Mouse (Mus musculus): ENCODE data around the gene Rhbdf1. TPM values are rescaled to one million over a fixed set of nuclear protein-coding genes. Genes with fewer than 3 reads are reported as not detected.

Gene Rhbdf1
- polyA plus RNA-seq, 1 experiment from 2014 or later = 23.1 TPM

DNA sequence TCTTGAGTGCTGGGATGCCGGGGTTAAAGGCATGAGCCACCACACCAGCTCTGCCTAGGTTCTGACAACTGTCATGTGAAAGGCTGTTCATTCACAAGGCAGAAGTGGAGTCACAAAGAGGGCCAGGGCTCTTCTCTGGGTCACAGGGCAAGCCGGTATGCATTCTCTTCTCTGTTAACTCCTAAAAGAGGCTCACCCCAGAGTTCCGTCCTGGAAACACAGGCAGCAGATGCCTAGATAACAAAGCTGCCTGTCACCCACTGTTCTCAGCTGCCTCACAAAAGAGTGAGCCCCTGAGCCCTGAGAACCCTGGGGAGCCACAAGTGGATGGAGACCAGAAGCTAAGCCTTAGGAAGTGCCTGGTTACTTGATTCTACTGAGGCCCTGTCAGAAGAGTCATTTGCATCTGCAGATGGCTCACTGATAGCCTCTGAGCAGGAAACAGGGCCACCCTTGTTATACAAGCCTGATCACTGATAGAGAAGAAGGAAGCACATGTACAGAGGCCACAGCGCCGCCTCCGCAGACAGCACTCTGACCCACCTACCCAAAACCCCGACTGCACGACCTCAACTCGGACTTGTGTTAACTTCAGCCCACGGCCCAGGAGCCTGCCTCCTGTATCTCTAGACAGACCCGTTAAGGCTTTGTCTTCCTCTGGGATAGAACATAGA is 26.1 kb downstream of the Rhbdf1 start:
- ATAC-seq (ENCODE audit: insufficient number of reproducible peaks, low FRiP score, low TSS enrichment, low read depth) (no peak), DNase-seq (ENCODE audit: low spot score) (no peak)
- 42% methylated on average over 11 of the region's 11 CpGs for WGBS
- H3K4me3 ChIP-seq (ENCODE audit: low read depth, low read length) = no peak overlapping the region
- H3K4me2 ChIP-seq (ENCODE audit: low read depth, severe bottlenecking) = no peak overlapping the region
- no peak overlapping the region for H3K9ac ChIP-seq (ENCODE audit: low read length)
- H3K4me1 ChIP-seq (ENCODE audit: control insufficient read depth, insufficient read depth, low read length) = no peaks in the 10 kb centered on the region
- no peaks in the 10 kb centered on the region for H3K36me3 ChIP-seq (ENCODE audit: control insufficient read depth, insufficient read depth, low read length)
- no peak overlapping the region for H3K27ac ChIP-seq (replicated peaks; ENCODE audit: low read depth, low read length)
- H3K9me3 ChIP-seq (ENCODE audit: control insufficient read depth, low read length) = no peaks in the 10 kb centered on the region
- no peaks in the 10 kb centered on the region for H3K27me3 ChIP-seq (ENCODE audit: control insufficient read depth, insufficient read depth, low read length)

DNA sequence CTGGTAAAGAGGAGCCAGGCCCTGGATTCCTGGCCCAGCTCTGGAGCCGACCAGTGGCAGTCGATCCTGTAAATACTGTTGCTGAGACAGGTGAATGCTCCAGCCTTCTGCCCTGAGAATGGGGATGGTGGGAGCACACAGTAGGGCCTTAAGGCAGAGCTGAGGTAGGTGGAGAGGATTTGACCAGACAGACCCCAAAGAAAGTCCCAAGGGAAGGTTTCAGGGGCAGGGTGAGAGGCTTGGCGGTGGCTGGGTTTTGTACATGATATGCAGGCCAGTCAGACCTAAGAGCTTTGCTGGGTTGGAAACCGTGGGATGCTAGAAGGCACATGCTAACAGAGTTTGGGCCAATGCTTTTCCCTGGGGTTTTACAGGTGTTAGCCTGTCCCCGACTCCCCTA is 27.5 kb downstream of the Rhbdf1 start:
- H3K4me1 ChIP-seq (ENCODE audit: control insufficient read depth, insufficient read depth, low read length) = no peaks in the 10 kb centered on the region
- 84% methylated on average over 5 of the region's 5 CpGs for WGBS
- DNase-seq (ENCODE audit: low spot score) (no peak), ATAC-seq (ENCODE audit: insufficient number of reproducible peaks, low FRiP score, low TSS enrichment, low read depth) (no peak)
- no peak overlapping the region for H3K4me2 ChIP-seq (ENCODE audit: low read depth, severe bottlenecking)
- no peaks in the 10 kb centered on the region for H3K27me3 ChIP-seq (ENCODE audit: control insufficient read depth, insufficient read depth, low read length)
- H3K9ac ChIP-seq (ENCODE audit: low read length) = no peak overlapping the region
- H3K9me3 ChIP-seq (ENCODE audit: control insufficient read depth, low read length) = no peaks in the 10 kb centered on the region
- no peak overlapping the region for H3K27ac ChIP-seq (replicated peaks; ENCODE audit: low read depth, low read length)
- H3K4me3 ChIP-seq (ENCODE audit: low read depth, low read length) = no peak overlapping the region
- no peaks in the 10 kb centered on the region for H3K36me3 ChIP-seq (ENCODE audit: control insufficient read depth, insufficient read depth, low read length)

DNA sequence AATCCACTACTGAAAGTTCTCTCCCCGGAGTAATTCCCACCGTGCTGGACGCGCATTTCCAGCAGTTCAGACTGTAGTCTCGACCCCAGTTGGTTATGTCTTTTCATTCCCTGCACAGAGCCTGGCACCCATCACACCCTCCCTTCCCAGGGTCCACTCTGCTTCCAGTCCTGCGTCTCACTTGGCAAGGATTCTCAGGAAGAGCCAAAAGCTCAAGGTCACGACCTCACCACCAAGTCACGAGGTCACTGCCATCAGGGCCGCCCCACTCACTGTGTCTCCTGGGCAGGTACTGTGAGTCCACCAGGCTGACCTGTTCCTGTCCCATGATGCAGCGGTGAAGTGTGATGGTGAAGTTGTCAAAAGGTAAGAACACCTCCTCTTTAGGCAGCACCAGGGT is 28.0 kb downstream of the Rhbdf1 start:
- Histone ChIP-seq H3K27me3 (ENCODE audit: control insufficient read depth, insufficient read depth, low read length) (no peaks in the 10 kb centered on the region), H3K36me3 (ENCODE audit: control insufficient read depth, insufficient read depth, low read length) (no peaks in the 10 kb centered on the region), H3K4me3 (ENCODE audit: low read depth, low read length) (no peak overlapping the region), H3K4me2 (ENCODE audit: low read depth, severe bottlenecking) (no peak overlapping the region), H3K9ac (ENCODE audit: low read length) (no peak overlapping the region), H3K9me3 (ENCODE audit: control insufficient read depth, low read length) (no peaks in the 10 kb centered on the region), H3K27ac (replicated peaks; ENCODE audit: low read depth, low read length) (no peak overlapping the region), H3K4me1 (ENCODE audit: control insufficient read depth, insufficient read depth, low read length) (no peaks in the 10 kb centered on the region)
- DNase-seq (ENCODE audit: low spot score) = no peak
- 82% methylated on average over 10 of the region's 10 CpGs for WGBS
- ATAC-seq (ENCODE audit: insufficient number of reproducible peaks, low FRiP score, low TSS enrichment, low read depth) = no peak

DNA sequence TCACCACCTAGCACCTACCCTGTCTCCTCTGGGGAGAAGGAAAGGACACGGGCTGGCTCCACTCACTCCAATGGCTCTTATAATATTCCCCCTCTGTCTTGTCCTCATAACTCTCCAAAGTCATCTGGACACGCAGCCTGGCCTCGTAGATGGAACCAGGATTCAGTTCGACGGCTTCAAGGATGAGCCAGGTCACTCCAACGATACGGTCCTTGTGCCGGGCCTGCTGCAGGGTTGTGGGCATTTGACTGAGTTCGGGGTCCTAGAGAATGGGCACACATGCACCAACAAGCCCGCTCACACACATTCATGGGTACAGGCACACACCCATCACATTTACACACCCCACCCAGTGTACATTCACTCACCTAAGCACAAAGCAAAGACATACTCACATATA is 28.9 kb downstream of the Rhbdf1 start:
- 81% methylated on average over 10 of the region's 10 CpGs for WGBS
- Histone ChIP-seq H3K36me3 (ENCODE audit: control insufficient read depth, insufficient read depth, low read length) (no peaks in the 10 kb centered on the region), H3K4me3 (ENCODE audit: low read depth, low read length) (no peak overlapping the region), H3K9ac (ENCODE audit: low read length) (no peak overlapping the region), H3K4me2 (ENCODE audit: low read depth, severe bottlenecking) (no peak overlapping the region), H3K4me1 (ENCODE audit: control insufficient read depth, insufficient read depth, low read length) (no peaks in the 10 kb centered on the region), H3K27me3 (ENCODE audit: control insufficient read depth, insufficient read depth, low read length) (no peaks in the 10 kb centered on the region), H3K27ac (replicated peaks; ENCODE audit: low read depth, low read length) (no peak overlapping the region), H3K9me3 (ENCODE audit: control insufficient read depth, low read length) (no peaks in the 10 kb centered on the region)
- DNase-seq (ENCODE audit: low spot score) (no peak), ATAC-seq (ENCODE audit: insufficient number of reproducible peaks, low FRiP score, low TSS enrichment, low read depth) (no peak)

DNA sequence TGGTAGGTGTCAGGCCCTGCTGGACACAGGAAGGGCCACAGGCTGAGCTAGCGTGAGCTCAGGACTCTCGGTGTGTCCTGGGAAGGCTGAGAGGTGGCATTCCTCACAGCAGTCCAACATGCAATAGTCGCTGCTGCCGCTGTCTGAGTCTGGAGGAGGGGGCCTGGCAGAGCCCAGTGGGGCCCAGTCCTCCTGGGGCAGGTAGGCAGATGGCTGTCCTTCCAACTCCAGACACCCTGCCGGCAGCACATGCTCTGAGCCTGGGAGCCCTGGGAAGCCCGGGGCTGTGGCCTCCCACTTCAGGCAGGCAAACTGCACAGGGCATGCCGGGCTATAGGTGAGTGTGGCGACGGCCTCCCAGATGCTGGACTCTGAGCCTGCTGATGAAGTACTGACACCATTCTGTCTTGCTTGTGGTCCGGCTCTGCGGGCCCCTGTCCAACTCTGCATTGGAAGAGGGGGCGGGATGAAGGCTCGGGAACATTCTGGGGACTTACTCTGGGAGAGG is 31.4 kb downstream of the Rhbdf1 start:
- H3K4me3 ChIP-seq (ENCODE audit: low read depth, low read length) = no peak overlapping the region
- H3K4me2 ChIP-seq (ENCODE audit: low read depth, severe bottlenecking) = no peak overlapping the region
- no peaks in the 10 kb centered on the region for H3K27me3 ChIP-seq (ENCODE audit: control insufficient read depth, insufficient read depth, low read length)
- H3K36me3 ChIP-seq (ENCODE audit: control insufficient read depth, insufficient read depth, low read length) = no peaks in the 10 kb centered on the region
- H3K9me3 ChIP-seq (ENCODE audit: control insufficient read depth, low read length) = no peaks in the 10 kb centered on the region
- no peak overlapping the region for H3K27ac ChIP-seq (replicated peaks; ENCODE audit: low read depth, low read length)
- whole genome bisulfite sequencing = 74% methylated on average over 13 of the region's 13 CpGs
- H3K4me1 ChIP-seq (ENCODE audit: control insufficient read depth, insufficient read depth, low read length) = no peaks in the 10 kb centered on the region
- ATAC-seq (ENCODE audit: insufficient number of reproducible peaks, low FRiP score, low TSS enrichment, low read depth) (no peak), DNase-seq (ENCODE audit: low spot score) (no peak)
- no peak overlapping the region for H3K9ac ChIP-seq (ENCODE audit: low read length)

DNA sequence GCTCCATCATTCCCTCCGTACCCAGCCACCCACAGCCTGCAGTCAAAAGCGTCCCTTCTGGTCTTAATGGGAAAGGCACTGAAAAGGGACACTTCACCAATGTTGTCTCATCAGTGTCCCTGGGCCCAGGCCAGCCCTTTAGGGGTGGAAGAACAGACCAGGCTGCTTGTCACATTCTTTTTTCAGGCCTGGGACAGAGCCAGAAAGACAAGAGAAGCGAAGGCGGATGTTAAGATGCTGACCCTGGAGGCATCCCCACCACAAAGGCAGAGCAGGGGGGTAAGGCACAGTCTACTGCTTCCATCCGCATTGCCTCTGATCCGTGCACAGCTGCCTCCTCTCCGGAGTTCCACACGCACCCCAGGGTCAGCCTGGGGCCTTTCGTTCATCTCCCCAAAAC is 32.0 kb downstream of the Rhbdf1 start:
- ATAC-seq (ENCODE audit: insufficient number of reproducible peaks, low FRiP score, low TSS enrichment, low read depth) (no peak), DNase-seq (ENCODE audit: low spot score) (no peak)
- Histone ChIP-seq H3K9ac (ENCODE audit: low read length) (no peak overlapping the region), H3K27ac (replicated peaks; ENCODE audit: low read depth, low read length) (no peak overlapping the region), H3K9me3 (ENCODE audit: control insufficient read depth, low read length) (no peaks in the 10 kb centered on the region), H3K36me3 (ENCODE audit: control insufficient read depth, insufficient read depth, low read length) (no peaks in the 10 kb centered on the region), H3K4me2 (ENCODE audit: low read depth, severe bottlenecking) (no peak overlapping the region), H3K4me1 (ENCODE audit: control insufficient read depth, insufficient read depth, low read length) (no peaks in the 10 kb centered on the region), H3K4me3 (ENCODE audit: low read depth, low read length) (no peak overlapping the region), H3K27me3 (ENCODE audit: control insufficient read depth, insufficient read depth, low read length) (no peaks in the 10 kb centered on the region)
- 86% methylated on average over 9 of the region's 9 CpGs for WGBS

DNA sequence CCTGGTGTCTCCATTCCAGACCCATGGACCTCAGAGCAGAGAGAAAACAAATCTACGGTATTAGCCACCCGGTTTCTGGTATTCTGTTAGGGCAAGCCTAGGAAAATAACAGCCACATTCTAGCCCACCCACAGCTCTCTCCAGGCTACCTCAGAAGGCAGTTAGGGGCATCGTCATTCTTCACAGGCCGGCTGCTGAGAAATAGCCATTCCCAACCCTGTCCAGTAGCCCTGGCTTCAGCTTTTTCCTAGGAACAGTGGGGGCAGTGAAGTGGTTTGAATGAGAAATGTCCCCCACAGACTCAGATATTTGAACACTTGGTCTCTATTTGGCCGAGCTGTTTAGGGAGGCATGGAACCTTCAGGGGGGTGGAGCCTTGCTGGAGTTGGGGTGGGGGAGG is 32.7 kb downstream of the Rhbdf1 start:
- Histone ChIP-seq H3K9ac (ENCODE audit: low read length) (no peak overlapping the region), H3K9me3 (ENCODE audit: control insufficient read depth, low read length) (no peaks in the 10 kb centered on the region), H3K4me3 (ENCODE audit: low read depth, low read length) (no peak overlapping the region), H3K4me1 (ENCODE audit: control insufficient read depth, insufficient read depth, low read length) (no peaks in the 10 kb centered on the region), H3K36me3 (ENCODE audit: control insufficient read depth, insufficient read depth, low read length) (no peaks in the 10 kb centered on the region), H3K27ac (replicated peaks; ENCODE audit: low read depth, low read length) (no peak overlapping the region), H3K27me3 (ENCODE audit: control insufficient read depth, insufficient read depth, low read length) (no peaks in the 10 kb centered on the region), H3K4me2 (ENCODE audit: low read depth, severe bottlenecking) (no peak overlapping the region)
- 59% methylated on average over 5 of the region's 5 CpGs for whole genome bisulfite sequencing
- no peak for DNase-seq (ENCODE audit: low spot score)
- no peak for ATAC-seq (ENCODE audit: insufficient number of reproducible peaks, low FRiP score, low TSS enrichment, low read depth)

DNA sequence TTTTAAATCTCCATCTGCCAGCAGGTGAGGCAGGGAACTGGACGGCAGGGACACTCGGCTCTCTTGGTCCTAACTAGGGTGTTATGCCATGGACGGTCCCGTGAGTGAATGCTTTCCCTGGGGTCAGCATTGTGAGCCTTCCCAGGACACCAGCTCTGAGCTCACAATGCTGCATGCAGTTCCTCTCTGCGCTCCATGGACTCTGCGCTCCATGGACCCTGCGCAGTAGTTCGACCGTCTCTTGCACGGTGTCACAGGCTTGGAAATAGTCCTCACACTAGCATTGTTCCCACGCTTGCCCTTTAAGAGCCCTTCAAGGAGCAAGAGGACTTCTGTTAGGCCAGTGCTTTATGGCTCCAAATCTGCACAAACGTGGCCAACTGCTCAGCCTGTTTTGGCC is 33.2 kb downstream of the Rhbdf1 start:
- Histone ChIP-seq H3K27me3 (ENCODE audit: control insufficient read depth, insufficient read depth, low read length) (no peaks in the 10 kb centered on the region), H3K36me3 (ENCODE audit: control insufficient read depth, insufficient read depth, low read length) (no peaks in the 10 kb centered on the region), H3K4me1 (ENCODE audit: control insufficient read depth, insufficient read depth, low read length) (no peaks in the 10 kb centered on the region), H3K4me2 (ENCODE audit: low read depth, severe bottlenecking) (no peak overlapping the region), H3K4me3 (ENCODE audit: low read depth, low read length) (no peak overlapping the region), H3K9ac (ENCODE audit: low read length) (no peak overlapping the region), H3K27ac (replicated peaks; ENCODE audit: low read depth, low read length) (no peak overlapping the region), H3K9me3 (ENCODE audit: control insufficient read depth, low read length) (no peaks in the 10 kb centered on the region)
- no peak for ATAC-seq (ENCODE audit: insufficient number of reproducible peaks, low FRiP score, low TSS enrichment, low read depth)
- no peak for DNase-seq (ENCODE audit: low spot score)
- WGBS = 84% methylated on average over 12 of the region's 12 CpGs

DNA sequence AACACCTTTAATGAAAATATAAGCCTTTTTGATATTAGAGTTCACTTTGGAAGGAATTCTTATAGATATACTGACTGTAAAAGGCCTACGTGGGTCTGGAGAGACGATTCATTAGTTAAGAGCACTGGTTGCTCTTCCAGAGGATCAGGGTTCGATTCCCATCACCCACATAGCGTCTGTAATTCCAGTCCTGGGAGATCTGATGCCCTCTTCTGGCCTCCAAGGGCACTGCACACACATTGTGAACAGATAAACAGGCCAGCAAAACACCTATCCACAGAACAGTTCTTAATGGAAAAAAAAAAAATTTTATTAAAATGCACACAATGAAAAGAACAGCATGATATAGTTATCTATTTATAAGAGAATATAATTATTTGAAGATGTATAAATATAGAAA is 34.8 kb downstream of the Rhbdf1 start:
- ATAC-seq (ENCODE audit: insufficient number of reproducible peaks, low FRiP score, low TSS enrichment, low read depth) = no peak
- Histone ChIP-seq H3K9ac (ENCODE audit: low read length) (no peak overlapping the region), H3K4me1 (ENCODE audit: control insufficient read depth, insufficient read depth, low read length) (no peaks in the 10 kb centered on the region), H3K27me3 (ENCODE audit: control insufficient read depth, insufficient read depth, low read length) (no peaks in the 10 kb centered on the region), H3K4me2 (ENCODE audit: low read depth, severe bottlenecking) (no peak overlapping the region), H3K27ac (replicated peaks; ENCODE audit: low read depth, low read length) (no peak overlapping the region), H3K4me3 (ENCODE audit: low read depth, low read length) (no peak overlapping the region), H3K9me3 (ENCODE audit: control insufficient read depth, low read length) (no peaks in the 10 kb centered on the region), H3K36me3 (ENCODE audit: control insufficient read depth, insufficient read depth, low read length) (no peaks in the 10 kb centered on the region)
- DNase-seq (ENCODE audit: low spot score) = no peak
- 91% methylated on average over 4 of the region's 4 CpGs for WGBS
